Mouse (Mus musculus) embryonic fibroblast, embryonic 13.5 days (primary cell): Measurements from ENCODE around the gene Cnp. TPM values are rescaled to one million over a fixed set of nuclear protein-coding genes. Genes with fewer than 3 reads are reported as not detected.

Source experiments
- H3K27ac ChIP-seq: 2 replicates; pipeline ENCODE4 v1.5.1; 2012; ENCODE audit warnings: low read length, control low read depth, inconsistent platforms; ENCODE audit not compliant: insufficient read depth
- H3K4me1 ChIP-seq: 2 replicates; pipeline ENCODE4 v1.6.1; 2011; ENCODE audit warnings: low read length; ENCODE audit not compliant: control insufficient read depth, insufficient read depth
- H3K4me3 ChIP-seq: 2 replicates; pipeline ENCODE4 v1.5.1; 2011; ENCODE audit warnings: mild to moderate bottlenecking, control low read depth, low read length; ENCODE audit not compliant: insufficient read depth
- CTCF ChIP-seq: IDR thresholded peaks from 2 replicates; pipeline ENCODE4 v1.5.1; 2011; ENCODE audit warnings: mild to moderate bottlenecking, control low read depth, low read length, moderate library complexity, borderline replicate concordance; ENCODE audit not compliant: insufficient read depth
- POLR2A ChIP-seq: IDR thresholded peaks from 2 replicates; pipeline ENCODE4 v1.6.1; 2011; ENCODE audit warnings: low read depth, mild to moderate bottlenecking, control low read depth, low read length, moderate library complexity
- polyA plus RNA-seq: library from polyadenylated mRNA; stranded (reverse); fragments of >200 nt; gene quantifications from 2 replicates; pipeline ENCODE4 v1.2.4, GENCODE M21; 2011; ENCODE audit warnings: low read depth; ENCODE audit not compliant: missing spikeins, insufficient read length

Gene Cnp
- polyA plus RNA-seq, 1 experiment = 10.1 TPM

- TF ChIP-seq CTCF (no peak), POLR2A (no peak)
- no peak overlapping the region for H3K4me3 ChIP-seq
Measured at GRCm38 (mm10) chr11:100552842-100553241, 21.9 kb upstream of the Cnp start.

DNA sequence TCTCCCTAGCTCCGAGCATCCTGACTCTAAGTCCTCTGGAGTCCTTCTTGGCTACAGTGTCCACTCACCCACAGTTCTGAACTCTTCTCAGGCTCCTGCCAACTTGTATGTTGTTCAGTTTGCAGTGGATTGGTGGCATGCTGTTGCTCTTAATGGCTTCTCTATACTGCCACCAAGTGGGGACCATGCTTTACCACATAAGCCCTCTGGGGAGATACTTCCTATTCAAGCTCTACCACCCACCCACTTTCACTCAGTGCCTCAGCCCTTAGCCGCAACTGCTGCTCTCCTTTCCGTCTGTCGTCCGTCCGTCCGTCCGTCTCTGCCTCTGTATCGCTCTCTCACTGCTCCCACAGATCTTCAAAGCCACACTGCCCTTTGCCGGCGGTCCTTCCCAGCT, 19.1 kb upstream of the Cnp start:
- no peak overlapping the region for H3K27ac ChIP-seq

More at GRCm38 (mm10) chr11:100552842-100553241, 21.9 kb upstream of the Cnp start:
- Histone ChIP-seq H3K27ac (no peak overlapping the region), H3K4me1 (no peaks in the 10 kb centered on the region)

DNA sequence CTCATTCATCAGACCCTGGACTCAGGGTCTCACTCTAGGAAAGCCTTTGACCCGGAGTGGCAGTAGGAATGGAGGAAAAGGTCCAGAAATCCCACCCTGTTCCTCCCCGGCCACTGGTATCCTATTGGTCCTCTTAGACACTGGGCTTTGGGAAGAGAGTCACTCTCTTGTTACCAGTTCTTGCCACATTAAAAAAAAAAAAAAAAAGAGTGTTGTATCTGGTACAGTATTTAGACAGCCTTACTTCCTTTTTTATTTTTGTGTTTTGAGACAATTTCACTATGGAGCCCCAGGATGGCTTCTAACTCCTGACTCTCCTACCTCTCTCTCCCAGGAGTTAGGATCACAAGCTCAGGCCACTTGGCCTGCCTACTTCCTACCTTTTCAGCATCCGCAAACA, 17.1 kb upstream of the Cnp start:
- Histone ChIP-seq H3K4me1 (no peaks in the 10 kb centered on the region), H3K4me3 (no peak overlapping the region), H3K27ac (no peak overlapping the region)
- TF ChIP-seq CTCF (no peak), POLR2A (no peak)

More for the DNA sequence above, 19.1 kb upstream of the Cnp start:
- no peaks in the 10 kb centered on the region for H3K4me1 ChIP-seq
- H3K4me3 ChIP-seq = no peak overlapping the region
- TF ChIP-seq POLR2A (no peak), CTCF (no peak)

GRCm38 (mm10) chr11:100559476-100559875, 15.2 kb upstream of the Cnp start:
- Histone ChIP-seq H3K27ac (no peak overlapping the region), H3K4me1 (no peaks in the 10 kb centered on the region), H3K4me3 (no peak overlapping the region)
- TF ChIP-seq CTCF (no peak), POLR2A (no peak)

GRCm38 (mm10) chr11:100561748-100562147, 13.0 kb upstream of the Cnp start:
- H3K4me3 ChIP-seq = no peak overlapping the region
- TF ChIP-seq POLR2A (no peak), CTCF (no peak)
- H3K4me1 ChIP-seq = no peaks in the 10 kb centered on the region
- H3K27ac ChIP-seq = no peak overlapping the region

DNA sequence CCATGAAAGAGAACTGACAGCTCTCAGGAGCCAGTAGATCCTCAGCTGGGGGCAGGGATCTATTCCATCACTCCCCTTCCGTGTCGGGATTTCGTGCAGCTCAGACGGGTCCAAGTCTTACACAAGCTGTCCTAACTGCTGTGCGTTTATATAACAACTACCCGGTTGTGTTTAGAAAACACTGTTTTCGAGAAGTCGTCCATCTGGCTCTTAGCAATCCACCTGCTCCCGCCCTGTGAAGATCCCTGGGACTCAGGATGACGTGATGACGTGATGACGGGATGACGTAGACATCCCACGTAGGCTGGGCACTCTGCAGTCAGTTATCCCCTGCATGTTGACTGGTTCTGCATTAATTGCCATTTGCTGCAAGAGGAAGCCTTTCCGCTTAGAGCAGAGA, 10.4 kb upstream of the Cnp start:
- TF ChIP-seq POLR2A = no peak
- no peak for TF ChIP-seq CTCF
- Histone ChIP-seq H3K4me3 (no peak overlapping the region), H3K4me1 (no peaks in the 10 kb centered on the region), H3K27ac (no peak overlapping the region)

- no peak overlapping the region for H3K27ac ChIP-seq
- H3K4me3 ChIP-seq = no peak overlapping the region
- H3K4me1 ChIP-seq = no peaks in the 10 kb centered on the region
- TF ChIP-seq CTCF (no peak), POLR2A (no peak)
Measured at GRCm38 (mm10) chr11:100564703-100565102, 10.0 kb upstream of the Cnp start.

DNA sequence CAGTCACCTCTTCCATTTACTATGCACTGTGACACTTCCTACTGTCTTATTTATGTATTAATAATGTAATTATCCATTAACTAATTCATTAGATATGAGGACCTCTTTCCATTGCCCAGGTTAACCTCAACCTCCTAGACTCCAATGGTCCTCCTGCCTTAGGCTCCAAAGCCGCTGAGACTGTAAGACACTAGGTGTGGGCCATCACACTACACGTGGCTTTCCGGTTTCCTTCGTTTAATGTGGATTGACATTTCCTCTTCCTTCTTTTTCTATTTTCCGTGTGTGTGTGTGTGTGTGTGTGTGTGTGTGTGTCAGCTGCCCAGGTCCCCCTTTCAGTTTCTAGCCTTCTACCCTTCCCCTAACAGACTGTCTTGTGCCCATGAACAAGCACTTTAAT, 7.5 kb upstream of the Cnp start:
- TF ChIP-seq CTCF (no peak), POLR2A (no peak)

DNA sequence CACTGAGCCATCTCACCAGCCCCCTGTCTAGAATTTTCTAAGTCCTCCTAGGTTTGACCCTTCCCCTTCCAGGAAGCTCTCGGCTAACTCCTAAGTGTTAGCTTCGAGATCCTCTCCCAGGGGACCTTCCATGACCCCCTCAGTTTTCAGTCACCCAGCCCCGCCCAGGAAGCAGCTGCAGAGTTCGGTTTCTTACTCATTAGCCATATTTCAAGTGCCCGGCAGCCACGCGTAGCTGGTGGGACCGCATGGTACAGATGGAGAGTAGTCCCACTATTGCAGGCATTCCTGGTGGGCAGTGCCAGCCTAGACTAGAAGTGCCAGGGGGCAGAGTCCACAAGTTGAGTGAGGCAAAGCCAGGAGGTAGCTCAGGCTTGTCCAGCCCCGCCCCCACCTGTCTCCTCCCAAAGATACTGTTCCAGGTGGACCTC, 6.9 kb upstream of the Cnp start:
- H3K4me3 ChIP-seq = no peak overlapping the region
- no peaks in the 10 kb centered on the region for H3K4me1 ChIP-seq
- no peak overlapping the region for H3K27ac ChIP-seq
- TF ChIP-seq POLR2A = no peak

More for the DNA sequence above, 7.5 kb upstream of the Cnp start:
- Histone ChIP-seq H3K4me3 (no peak overlapping the region), H3K4me1 (no peaks in the 10 kb centered on the region), H3K27ac (no peak overlapping the region)

- Histone ChIP-seq H3K27ac (no peak overlapping the region), H3K4me1 (no peaks in the 10 kb centered on the region), H3K4me3 (no peak overlapping the region)
- TF ChIP-seq CTCF (no peak), POLR2A (no peak)
Measured at GRCm38 (mm10) chr11:100568692-100569091, 6.0 kb upstream of the Cnp start.

DNA sequence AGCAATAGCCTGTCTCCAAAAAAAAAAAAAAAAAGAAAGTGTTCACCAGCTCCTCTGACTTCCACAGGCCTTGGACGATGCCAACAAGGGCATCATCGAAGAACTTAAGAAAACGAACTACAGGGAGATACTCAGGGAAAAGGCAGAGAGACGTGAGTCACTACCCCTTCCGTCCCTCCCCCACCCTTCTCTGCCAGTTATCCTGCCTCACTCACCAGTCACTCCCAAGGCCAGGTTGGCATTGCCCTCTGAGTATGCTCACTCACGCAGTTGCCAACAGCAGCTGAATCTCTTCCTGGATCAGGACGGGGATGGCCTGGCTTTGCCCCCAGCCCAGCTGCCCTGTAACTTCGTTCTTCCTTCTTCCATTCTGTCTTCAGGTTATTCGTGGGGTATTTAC, 4.9 kb upstream of the Cnp start:
- Histone ChIP-seq H3K4me1 (no peaks in the 10 kb centered on the region), H3K27ac (no peak overlapping the region), H3K4me3 (no peak overlapping the region)
- no peak for TF ChIP-seq CTCF
- TF ChIP-seq POLR2A = no peak
